Mouse (Mus musculus) liver, adult 2 months (tissue): Measurements from ENCODE around the gene Cldnd1. TPM values are rescaled to one million over a fixed set of nuclear protein-coding genes. Genes with fewer than 3 reads are reported as not detected.
A peak's percentile ranks its signal among the peaks of the same experiment; 100 is the strongest.

Source experiments
- DNase-seq: peaks from one replicate; pipeline ENCODE4 v3.0.0-alpha.2; 2011; ENCODE audit warnings: low read depth, low spot score; ENCODE audit errors: extremely low read depth
- H3K27ac ChIP-seq: fragments of 200-500 bp; replicated peaks from 2 replicates; pipeline ENCODE4 v1.5.1; 2012; ENCODE audit warnings: low read depth, mild to moderate bottlenecking, control low read depth, inconsistent platforms, low read length; ENCODE audit not compliant: insufficient read depth
- H3K27me3 ChIP-seq: fragments of 200-500 bp; 2 replicates; pipeline ENCODE4 v1.6.1; 2012; ENCODE audit warnings: mild to moderate bottlenecking, moderate library complexity, low read length, inconsistent platforms; ENCODE audit not compliant: control insufficient read depth, insufficient read depth
- H3K36me3 ChIP-seq: fragments of 200-500 bp; 2 replicates; pipeline ENCODE4 v1.6.1; 2012; ENCODE audit warnings: low read length, inconsistent platforms; ENCODE audit not compliant: control insufficient read depth, insufficient read depth
- H3K4me1 ChIP-seq: fragments of 200-500 bp; 2 replicates; pipeline ENCODE4 v1.6.1; 2011; ENCODE audit warnings: low read length; ENCODE audit not compliant: control insufficient read depth, insufficient read depth
- H3K4me3 ChIP-seq: fragments of 200-500 bp; 2 replicates; pipeline ENCODE4 v1.5.1; 2011; ENCODE audit warnings: low read depth, mild to moderate bottlenecking, control low read depth, low read length, moderate library complexity; ENCODE audit not compliant: insufficient read depth
- H3K79me2 ChIP-seq: fragments of 200-500 bp; 2 replicates; pipeline ENCODE4 v1.6.1; 2012; ENCODE audit warnings: inconsistent platforms, mild to moderate bottlenecking, low read length, moderate library complexity; ENCODE audit not compliant: control insufficient read depth, insufficient read depth
- H3K9ac ChIP-seq: fragments of 200-500 bp; 2 replicates; pipeline ENCODE4 v1.6.1; 2012; ENCODE audit warnings: low read depth, mild to moderate bottlenecking, control low read depth, inconsistent platforms, low read length
- CTCF ChIP-seq: fragments of 200-500 bp; IDR thresholded peaks from 2 replicates; pipeline ENCODE4 v1.5.1; 2011; ENCODE audit warnings: low read depth, low read length, control low read depth
- POLR2A ChIP-seq: fragments of 200-500 bp; IDR thresholded peaks from 2 replicates; pipeline ENCODE4 v1.6.1; 2011; ENCODE audit warnings: low read length, control low read depth; ENCODE audit not compliant: insufficient read depth; ENCODE audit errors: extremely low read depth
- WGBS: fragments of 180-500 bp; shearing (Covaris S2); methylation state at CpG from one replicate; pipeline ENCODE4 v1.1.7; 2018; 5-methylcytosine and 5-hydroxymethylcytosine counted together
- polyA plus RNA-seq: library from polyadenylated mRNA; depleted of rRNA; stranded (reverse); fragments of >200 nt; gene quantifications from 2 replicates; pipeline ENCODE4 v1.2.3, GENCODE M21; 2012; rRNA removed
- total RNA-seq: library from RNA; depleted of rRNA; stranded (reverse); fragments of >200 nt; gene quantifications from 2 replicates; pipeline ENCODE4 v1.2.3, GENCODE M21; 2014; rRNA removed

Gene Cldnd1
- 8.4 and 9.1 TPM in 2 replicates for total RNA-seq
- polyA plus RNA-seq, result 30.5 and 32.3 TPM in 2 replicates

DNA sequence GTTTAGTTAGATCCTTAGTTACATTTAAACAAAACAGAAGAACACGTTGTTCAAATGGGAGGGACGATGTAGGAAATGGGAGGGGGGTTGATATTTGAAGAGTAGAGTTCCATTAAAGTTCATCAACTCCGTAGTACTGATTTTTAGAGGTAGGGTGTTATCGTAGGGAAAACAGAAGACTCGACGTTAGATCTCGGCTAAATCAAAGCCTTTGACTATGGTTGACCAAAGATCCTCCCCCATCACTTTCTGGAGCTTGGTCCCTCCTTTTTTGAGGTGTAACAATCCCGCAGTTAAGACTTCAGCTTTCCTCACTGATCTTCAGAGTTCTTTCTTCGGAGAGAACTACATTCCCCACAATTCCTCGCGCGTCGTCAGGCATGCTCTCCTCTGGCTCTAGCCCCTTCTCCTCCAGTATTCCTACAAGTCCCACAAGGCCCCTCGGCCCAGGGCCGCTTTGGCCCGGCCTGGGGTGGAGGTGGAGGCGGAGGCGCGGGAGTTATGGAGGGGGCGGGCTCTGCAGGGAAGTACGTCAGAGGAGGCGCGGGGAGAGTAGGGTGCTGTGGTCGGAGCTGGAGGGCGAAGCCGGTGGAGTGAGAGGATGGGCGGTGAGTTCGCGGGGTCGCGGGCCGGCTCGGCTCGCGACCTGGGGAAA is at the start of gene Cldnd1:
Cldnd1 (plus strand) TSS at position 434 of the 655 bp plus-strand sequence.
- WGBS, result under 1% methylated on average over 35 of the region's 35 CpGs
- H3K9ac ChIP-seq, result peak within 1 kb of the TSS; percentile 79
- peak within 1 kb of the TSS; percentile 90 for H3K4me3 ChIP-seq
- TF ChIP-seq POLR2A (peak; percentile 54), CTCF (no peak)
- H3K27me3 ChIP-seq, result no peaks in the 10 kb centered on the region
- H3K4me1 ChIP-seq, result peaks cover 1% of the 10 kb centered on the region; the same call in 1 of the 2 replicates
- H3K36me3 ChIP-seq, result peaks cover 24% of the 10 kb centered on the region
- H3K27ac ChIP-seq, result peak within 1 kb of the TSS; percentile 82
- DNase-seq, result peak; percentile 97
- H3K79me2 ChIP-seq, result 0 out of 2 replicates have a peak, but pooled peaks cover 3% of the 10 kb centered on the region

GRCm38 (mm10) chr16:58678660-58679059 is 49.0 kb upstream of the Cldnd1 start:
- Histone ChIP-seq H3K36me3 (peaks cover 56% of the 10 kb centered on the region), H3K4me3 (no peak overlapping the region), H3K9ac (no peak overlapping the region), H3K79me2 (no peaks in the 10 kb centered on the region; the same call in 1 of the 2 replicates), H3K27ac (no peak overlapping the region), H3K4me1 (no peaks in the 10 kb centered on the region; the same call in 1 of the 2 replicates), H3K27me3 (no peaks in the 10 kb centered on the region)
- TF ChIP-seq CTCF (0 out of 2 replicates have a peak, but pooled peaks have one; percentile 28), POLR2A (no peak)
- no peak for DNase-seq
- whole genome bisulfite sequencing, result 60% methylated on average over 7 of the region's 7 CpGs

DNA sequence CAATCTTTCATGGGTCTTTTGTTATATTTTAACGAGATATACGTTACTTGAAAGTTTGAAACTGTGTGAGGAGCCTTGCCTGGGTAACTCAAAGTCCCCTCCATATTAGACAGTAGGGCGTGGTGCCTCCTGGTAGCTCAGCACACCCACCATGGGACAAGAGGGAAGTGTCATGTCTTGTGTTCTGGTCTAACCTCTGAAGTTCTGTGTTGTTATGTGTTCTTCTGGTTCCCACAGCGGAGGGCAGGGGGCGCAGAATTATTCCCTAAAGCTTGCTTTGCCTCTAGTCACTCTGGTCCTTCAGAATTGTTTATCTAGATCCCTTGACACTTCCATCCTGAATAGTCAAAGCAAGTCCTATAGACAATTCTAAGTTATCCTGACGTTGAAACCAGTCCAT is 45.7 kb upstream of the Cldnd1 start:
- H3K4me3 ChIP-seq, result no peak overlapping the region
- DNase-seq, result no peak
- TF ChIP-seq POLR2A, result no peak
- no peak for TF ChIP-seq CTCF
- 89% methylated on average over 6 of the region's 6 CpGs for WGBS
- no peak overlapping the region for H3K27ac ChIP-seq
- no peak overlapping the region for H3K9ac ChIP-seq
- peaks cover 28% of the 10 kb centered on the region for H3K36me3 ChIP-seq
- H3K4me1 ChIP-seq, result no peaks in the 10 kb centered on the region; the same call in 1 of the 2 replicates
- H3K27me3 ChIP-seq, result no peaks in the 10 kb centered on the region
- no peaks in the 10 kb centered on the region for H3K79me2 ChIP-seq

DNA sequence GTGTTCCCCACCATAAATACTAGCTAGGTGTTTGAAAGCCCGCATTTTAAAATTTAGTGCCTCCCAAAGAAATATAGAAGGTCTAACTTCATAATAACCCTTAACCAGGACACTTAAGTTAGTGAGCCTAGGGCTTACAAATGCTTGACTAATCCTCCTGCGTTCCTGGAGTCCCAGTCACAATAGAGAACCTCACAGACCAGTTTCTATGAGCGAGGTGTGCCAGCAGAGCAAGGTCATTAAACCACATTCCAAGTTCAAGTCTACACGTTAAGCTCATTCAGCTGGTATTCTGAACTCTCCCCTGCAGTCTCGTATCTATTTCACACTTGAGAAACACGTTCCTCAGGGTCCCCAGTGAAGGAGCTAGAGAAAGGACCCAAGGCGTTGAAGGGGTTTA is 44.8 kb upstream of the Cldnd1 start:
- 65% methylated on average over 7 of the region's 7 CpGs for WGBS
- TF ChIP-seq CTCF, result no peak
- no peak for TF ChIP-seq POLR2A
- H3K27me3 ChIP-seq, result no peaks in the 10 kb centered on the region
- no peak overlapping the region for H3K27ac ChIP-seq
- no peaks in the 10 kb centered on the region for H3K79me2 ChIP-seq
- H3K4me1 ChIP-seq, result no peaks in the 10 kb centered on the region
- H3K36me3 ChIP-seq, result peaks cover 20% of the 10 kb centered on the region
- H3K9ac ChIP-seq, result no peak overlapping the region
- no peak for DNase-seq
- no peak overlapping the region for H3K4me3 ChIP-seq

DNA sequence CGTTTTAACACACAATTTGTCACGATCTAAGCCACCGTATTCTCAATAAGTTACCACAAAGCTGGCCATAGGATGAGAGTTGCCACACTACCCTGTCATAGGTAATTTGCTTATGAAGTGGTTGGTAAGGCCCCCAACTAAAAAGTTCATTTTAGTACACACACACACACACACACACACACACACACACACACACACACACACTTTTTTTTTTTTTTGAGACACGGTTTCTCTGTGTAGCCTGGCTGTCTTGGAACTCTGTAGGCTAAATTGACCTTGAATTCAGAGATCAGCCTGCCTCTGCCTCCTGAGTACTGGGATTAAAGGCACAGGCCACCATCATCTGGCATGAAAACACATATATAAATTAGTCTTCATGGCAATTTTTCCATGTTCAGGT is 43.8 kb upstream of the Cldnd1 start:
- Histone ChIP-seq H3K27ac (no peak overlapping the region), H3K36me3 (peaks cover 14% of the 10 kb centered on the region), H3K79me2 (no peaks in the 10 kb centered on the region), H3K27me3 (no peaks in the 10 kb centered on the region), H3K4me1 (no peaks in the 10 kb centered on the region), H3K4me3 (no peak overlapping the region), H3K9ac (no peak overlapping the region)
- no peak for TF ChIP-seq CTCF
- TF ChIP-seq POLR2A, result no peak
- no peak for DNase-seq
- 91% methylated on average over 4 of the region's 4 CpGs for WGBS

- no peak overlapping the region for H3K4me3 ChIP-seq
- H3K9ac ChIP-seq, result no peak overlapping the region
- no peak overlapping the region for H3K27ac ChIP-seq
- peaks cover 12% of the 10 kb centered on the region for H3K36me3 ChIP-seq
- H3K79me2 ChIP-seq, result no peaks in the 10 kb centered on the region
- H3K4me1 ChIP-seq, result no peaks in the 10 kb centered on the region
- no peak for TF ChIP-seq POLR2A
- no peak for TF ChIP-seq CTCF
- peak; percentile 44 for DNase-seq
- no peaks in the 10 kb centered on the region for H3K27me3 ChIP-seq
These were observed 43.2 kb upstream of the Cldnd1 start for GRCm38 (mm10) chr16:58684537-58684936.
